Mouse (Mus musculus): ENCODE measurements around the gene Sf3a2.

The Sf3a2 gene

DNA sequence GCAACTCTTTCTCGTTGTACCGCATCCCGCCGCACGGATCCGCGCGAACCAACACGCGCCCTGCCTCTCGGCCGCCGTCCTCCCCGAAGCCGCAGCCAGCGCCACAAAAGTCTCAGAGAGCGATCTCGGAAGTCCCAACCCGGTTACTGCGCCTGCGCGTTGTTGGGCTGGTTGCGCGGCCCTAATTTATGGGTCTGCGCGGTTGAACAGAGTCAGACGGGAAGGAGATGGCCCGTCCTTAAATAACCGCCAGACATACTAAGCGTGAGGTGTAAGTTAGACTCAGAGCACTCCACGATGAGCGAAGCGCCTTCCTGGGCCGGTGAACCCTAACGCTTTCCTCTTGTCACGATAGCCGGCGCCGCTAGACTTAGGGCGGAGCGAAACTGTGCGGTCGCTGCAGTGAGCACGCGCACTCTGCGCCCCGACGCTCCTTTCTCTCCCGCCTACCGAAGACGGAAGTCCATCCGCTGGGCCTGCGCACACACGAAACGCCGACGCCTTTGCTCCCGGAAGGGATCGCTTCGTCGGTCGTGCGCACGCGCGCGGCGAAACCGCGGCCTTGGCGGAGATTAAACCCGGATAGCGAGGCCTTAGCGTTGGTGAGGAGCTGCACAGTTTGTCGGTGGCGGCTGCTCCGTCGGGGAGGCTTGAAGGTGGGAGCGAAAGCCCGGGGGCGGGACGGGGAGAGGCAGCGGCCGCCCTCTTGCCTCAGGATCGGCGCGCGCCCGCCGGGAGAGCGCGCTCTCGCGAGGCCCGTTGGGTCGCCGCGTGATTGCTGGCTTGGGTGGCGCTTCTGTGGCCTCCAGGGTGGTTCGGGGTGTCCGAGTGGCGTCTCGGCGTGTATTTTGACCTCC, at the start of gene Sf3a2, which contains the start of gene Plekhj1:
Sf3a2 (plus strand) TSS at position 49 of the 857 bp plus-strand sequence.
Plekhj1 (minus strand) TSS at position 477 of the 857 bp plus-strand sequence.
- peak; percentile 97 for DNase-seq

DNA sequence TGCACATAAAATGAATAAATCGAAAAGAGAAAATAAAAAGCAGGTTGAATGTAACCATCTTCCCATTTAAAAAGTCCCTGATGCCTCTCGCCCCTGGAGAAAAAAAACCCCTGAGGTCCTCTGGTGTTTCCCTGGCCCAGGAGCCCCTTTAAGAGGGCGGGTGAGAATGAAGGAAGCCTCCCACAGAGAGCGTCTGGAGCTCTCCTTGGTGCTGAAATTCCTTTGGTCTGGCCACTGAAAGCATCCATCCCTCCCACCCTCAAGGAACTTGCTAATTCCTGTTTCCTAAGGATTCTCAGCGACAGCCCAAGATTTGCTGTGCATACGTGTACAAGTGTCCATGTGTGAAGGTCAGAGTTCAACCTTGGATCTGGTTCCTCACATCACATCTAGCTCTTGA, 49.4 kb upstream of the Sf3a2 start:
- DNase-seq = no peak

- peak; percentile 50 for DNase-seq
Observed at GRCm38 (mm10) chr10:80751188-80751832, 46.7 kb upstream of the Sf3a2 start.

DNA sequence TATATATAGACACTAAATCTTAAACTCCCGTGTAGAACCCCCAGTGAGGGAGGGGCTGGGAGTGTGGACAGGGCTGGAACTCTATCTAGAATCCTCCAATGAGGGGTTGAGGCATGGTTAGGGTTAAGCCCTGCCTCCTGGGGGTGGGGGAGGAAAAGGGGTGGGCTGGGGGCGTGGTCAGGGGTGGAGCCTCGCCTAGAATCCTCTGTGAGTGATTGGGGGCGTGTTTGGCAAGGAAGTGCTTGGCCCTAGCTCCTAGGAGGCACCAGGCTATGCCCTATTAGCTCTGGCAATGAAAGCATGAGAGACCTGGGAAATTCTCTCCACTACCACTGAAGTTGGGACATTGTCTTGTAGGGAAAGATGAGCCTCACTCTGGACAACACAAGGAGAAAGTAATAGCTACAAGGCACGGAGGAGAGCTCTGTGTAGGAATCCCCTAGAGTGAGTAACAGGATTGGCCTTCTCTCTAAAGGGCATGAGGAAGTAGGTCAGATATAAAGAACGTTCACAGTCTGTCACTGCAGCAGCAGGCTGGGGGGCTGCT, 45.8 kb upstream of the Sf3a2 start:
- peak; percentile 62 for DNase-seq

GRCm38 (mm10) chr10:80754594-80755290, 43.3 kb upstream of the Sf3a2 start, which contains the start of gene Dot1l:
Gene Dot1l (plus strand): TSS chr10:80755206.
- peak; percentile 99 for DNase-seq

GRCm38 (mm10) chr10:80755291-80756015, 42.5 kb upstream of the Sf3a2 start:
- no peak for DNase-seq

DNA sequence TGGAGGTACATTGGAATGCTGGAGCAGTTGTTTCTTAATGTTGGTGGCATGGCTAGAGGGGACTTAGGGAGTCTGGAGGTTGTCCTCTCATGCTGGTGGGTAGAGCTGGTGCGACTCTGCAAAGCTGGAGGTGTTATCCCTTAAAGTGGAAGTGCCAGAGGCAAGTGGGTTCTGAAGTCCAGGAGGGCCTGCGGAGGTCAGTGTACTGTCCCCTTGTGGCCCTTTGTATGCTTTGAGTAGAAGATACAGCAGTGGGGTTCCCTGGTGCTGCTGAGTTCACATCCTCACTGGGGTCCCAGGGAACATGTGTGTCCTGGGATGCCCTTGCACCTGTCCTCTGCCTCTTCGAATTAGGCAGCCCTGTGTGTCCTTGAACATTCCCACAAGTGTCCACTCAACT, 41.9 kb upstream of the Sf3a2 start:
- DNase-seq = no peak

GRCm38 (mm10) chr10:80756509-80756908, 41.5 kb upstream of the Sf3a2 start:
- DNase-seq = no peak

- no peak for DNase-seq
Observed at GRCm38 (mm10) chr10:80756967-80757366, 41.0 kb upstream of the Sf3a2 start.

GRCm38 (mm10) chr10:80757717-80758116, 40.3 kb upstream of the Sf3a2 start:
- peak; percentile 62 for DNase-seq

DNA sequence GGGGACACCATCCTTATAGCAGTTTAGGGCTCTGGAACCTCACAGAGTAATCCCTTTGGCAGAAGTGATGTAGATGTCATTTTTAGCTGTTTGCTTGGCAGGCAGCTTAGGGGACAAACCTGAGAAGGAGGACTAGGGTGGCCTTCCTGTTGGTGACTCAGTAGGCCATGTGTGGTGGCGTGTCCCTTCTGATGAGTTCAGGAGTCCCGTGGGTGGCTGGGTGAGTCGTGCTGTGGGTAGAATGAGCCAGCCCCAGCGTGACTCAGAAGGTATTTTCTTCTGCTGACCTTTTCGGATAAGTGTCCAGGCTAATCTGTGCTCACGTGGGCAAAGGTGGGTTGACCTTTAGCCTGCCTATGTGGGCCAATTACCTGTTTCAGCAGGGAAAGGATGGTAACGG, 39.3 kb upstream of the Sf3a2 start:
- no peak for DNase-seq

DNA sequence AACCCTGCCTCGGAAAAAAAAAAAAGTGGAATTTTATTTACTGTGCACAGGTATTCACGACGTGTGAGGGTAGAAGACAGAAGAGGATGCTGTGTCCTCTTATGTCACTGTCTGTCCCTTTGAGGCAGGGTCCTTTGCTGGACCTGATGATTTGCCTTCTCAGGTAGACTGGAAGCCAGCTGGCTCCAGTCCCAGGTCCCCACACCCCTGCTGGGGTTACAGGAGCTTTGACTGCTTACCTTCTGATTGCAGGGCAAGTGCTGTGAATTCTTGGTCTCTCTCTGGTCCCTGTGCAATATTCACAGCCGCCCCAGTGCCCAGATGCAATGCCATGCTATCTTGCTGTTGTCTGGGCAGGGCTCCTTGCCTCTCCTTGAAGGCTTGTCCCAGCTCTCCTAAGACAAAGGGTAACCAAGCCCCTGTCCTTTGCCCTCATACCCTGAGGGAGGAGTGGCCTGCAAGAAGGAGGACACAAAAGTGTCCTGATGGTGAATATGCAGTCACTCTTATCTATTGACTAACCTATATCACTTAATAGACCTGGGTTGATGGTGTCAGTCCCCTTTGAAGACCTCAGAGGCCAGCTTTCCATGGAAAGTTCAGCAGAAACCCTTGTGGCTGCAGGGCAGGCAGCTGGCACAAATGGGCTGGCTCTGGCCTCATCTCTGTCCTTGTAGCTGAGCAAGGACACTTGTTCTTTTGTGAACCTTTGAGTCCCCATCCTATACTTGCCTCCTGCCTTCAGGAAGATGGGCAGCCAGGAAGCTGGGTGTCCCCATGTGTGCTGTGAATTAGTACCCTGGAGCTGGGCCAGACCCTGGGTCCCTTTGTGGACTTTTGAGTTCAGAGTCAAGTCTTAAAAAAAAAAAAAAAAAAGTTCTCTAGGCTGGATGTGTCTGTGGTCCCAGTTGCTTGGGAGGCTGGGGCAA, 37.1 kb upstream of the Sf3a2 start:
- no peak for DNase-seq

- no peak for DNase-seq
Observed at GRCm38 (mm10) chr10:80761821-80762220, 36.2 kb upstream of the Sf3a2 start.

- DNase-seq = no peak
Observed at GRCm38 (mm10) chr10:80763502-80763901, 34.5 kb upstream of the Sf3a2 start.

- no peak for DNase-seq
Observed at GRCm38 (mm10) chr10:80765746-80766145, 32.3 kb upstream of the Sf3a2 start.

DNA sequence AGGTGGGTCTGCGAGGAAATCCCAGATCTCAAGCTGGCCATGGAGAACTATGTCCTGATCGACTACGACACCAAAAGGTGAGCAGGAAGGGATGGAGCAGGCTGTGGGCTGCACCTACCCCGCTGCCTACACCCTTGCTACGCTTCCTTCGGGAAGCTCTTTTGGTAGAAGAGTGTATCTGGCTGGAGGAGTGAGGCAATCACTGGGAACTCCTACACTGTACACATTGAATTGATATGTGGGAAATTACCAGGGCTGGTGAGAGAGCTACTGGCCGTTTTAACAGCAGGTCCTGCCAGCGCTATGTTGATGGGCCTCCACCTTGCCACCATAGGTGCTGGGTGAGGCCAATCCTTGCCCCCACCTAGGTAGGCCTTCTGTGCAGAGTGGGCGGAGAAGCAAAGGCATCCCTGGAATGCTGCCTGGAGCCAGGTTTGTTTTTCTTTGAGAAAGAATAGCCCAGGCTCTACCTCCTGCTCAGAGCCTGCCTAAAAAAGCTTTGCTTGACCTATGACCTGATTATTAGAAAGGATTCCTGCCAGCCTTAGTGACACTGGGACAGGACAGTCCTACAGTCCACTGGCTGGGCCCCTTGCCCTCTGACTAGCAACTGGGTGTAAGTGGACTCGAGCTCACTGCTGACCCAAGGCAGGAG, 31.7 kb upstream of the Sf3a2 start:
- no peak for DNase-seq

GRCm38 (mm10) chr10:80768365-80768764, 29.6 kb upstream of the Sf3a2 start:
- no peak for DNase-seq

DNA sequence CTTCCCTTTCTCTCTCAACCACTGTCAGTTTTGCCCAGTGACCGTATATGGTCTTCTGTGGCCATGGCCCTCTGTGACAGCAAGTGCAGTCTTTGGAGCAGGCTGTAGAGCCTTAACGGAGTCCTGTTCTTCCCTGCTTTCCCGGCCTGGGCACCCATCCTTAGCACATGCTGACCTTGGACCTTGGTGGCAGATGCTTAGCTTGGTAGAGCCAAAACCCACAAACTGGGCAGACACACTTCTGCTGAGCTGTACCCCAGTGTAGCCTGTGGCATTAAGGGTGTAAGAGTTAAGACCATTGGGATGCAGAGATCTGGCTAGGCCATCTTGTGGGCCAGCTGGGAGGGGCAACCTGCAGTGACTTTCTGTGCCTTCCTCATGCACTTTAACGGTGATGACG, 24.2 kb upstream of the Sf3a2 start:
- no peak for DNase-seq

GRCm38 (mm10) chr10:80774549-80774948, 23.4 kb upstream of the Sf3a2 start:
- peak; percentile 86 for DNase-seq

- DNase-seq = no peak
Observed at GRCm38 (mm10) chr10:80774981-80775380, 23.0 kb upstream of the Sf3a2 start.

DNA sequence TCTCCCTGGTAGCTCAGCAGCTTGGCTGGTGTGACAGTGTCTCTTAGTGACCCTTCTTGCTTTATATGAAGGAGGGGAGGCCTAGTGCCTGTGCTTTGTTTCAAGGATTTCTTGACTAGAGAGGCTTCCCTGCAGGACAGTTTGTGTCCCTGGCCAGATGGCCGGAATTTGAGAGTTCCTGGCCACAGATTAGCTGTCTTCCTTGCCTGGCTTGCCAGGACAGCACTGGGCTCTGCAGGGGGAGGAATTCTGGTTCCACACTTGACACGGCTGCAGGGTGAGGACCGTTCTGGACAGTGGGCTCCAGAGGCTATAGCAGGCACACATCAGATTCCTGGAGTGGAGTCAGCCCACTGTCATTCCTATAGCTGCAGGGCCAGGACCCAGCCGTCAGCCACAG, 22.3 kb upstream of the Sf3a2 start:
- DNase-seq = no peak
